Mouse (Mus musculus): Measurements from ENCODE around the gene Hepacam2. TPM values are rescaled to one million over a fixed set of nuclear protein-coding genes. Genes with fewer than 3 reads are reported as not detected.

Hepacam2 gene
- polyA plus RNA-seq, 1 experiment from 2014 or later = 2.2 TPM

Other genes starting within 250 kb of the Hepacam2 start
- gene Samd9l, start 98.7 kb downstream of the Hepacam2 start, polyA plus RNA-seq (2014; fragmentation: Nextera tagmentation; extraction: Ambion mirVana) = 0.83 and 1.0 TPM in 2 replicates
- gene Vps50, start 84 bp upstream of the Hepacam2 start, polyA plus RNA-seq (2014; fragmentation: Nextera tagmentation; extraction: Ambion mirVana) = 39.5 and 45.4 TPM in 2 replicates